Mouse (Mus musculus): Measurements from ENCODE around the gene Lrrc63. TPM values are rescaled to one million over a fixed set of nuclear protein-coding genes. Genes with fewer than 3 reads are reported as not detected.
A peak's percentile ranks its signal among the peaks of the same experiment; 100 is the strongest.

Gene Lrrc63
- polyA plus RNA-seq (2015; fragmentation: Nextera tagmentation; extraction: Ambion mirVana): 0.07 TPM in 2 replicates

DNA sequence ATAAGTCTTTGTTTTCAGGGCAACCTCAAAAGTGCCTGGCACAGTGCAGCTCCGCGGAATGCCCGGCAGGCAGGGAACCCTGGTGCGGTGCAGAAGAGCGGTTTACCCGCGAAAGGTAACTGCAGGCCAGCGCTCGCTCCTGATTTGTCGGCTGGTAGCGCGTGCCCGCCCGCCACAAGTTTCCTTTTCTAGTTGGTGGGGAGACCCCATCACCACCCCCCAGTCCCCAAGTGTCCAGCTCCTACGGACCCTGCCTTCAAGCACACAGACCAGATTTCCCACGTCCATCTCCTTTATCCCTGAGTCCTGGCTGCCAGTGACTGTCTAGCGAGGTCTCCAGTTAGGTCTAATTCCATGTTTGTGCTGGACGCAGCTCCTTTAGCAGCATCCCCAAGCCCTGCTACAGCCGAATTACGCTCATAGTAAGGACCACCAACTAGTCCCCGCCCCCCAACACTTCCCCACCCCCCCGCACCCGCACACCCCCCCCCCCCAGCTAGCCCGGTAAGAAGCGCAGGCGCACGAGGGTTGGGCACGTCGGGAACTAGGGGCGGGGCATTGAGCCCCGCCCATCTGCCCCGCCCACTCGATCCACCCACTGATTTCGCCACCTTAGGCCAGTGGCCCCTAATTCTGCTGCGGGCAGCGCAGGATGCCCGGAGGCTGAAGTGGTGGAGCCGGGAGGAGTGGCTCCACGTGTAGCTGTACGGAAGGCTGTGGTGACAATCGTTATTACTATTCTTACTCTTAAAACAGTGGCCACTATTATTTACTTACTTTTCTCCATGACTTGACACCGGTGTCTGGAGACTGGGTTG, at the start of gene Lrrc63, which contains the start of gene Lcp1:
Gene Lrrc63, minus strand, starts transcription at position 381 of the 818 bp plus-strand sequence.
Gene Lcp1, plus strand, starts transcription at position 601 of the 818 bp plus-strand sequence.
- no peaks in the 10 kb centered on the region for H3K9me3 ChIP-seq (replicated peaks; ENCODE audit: control insufficient read depth, low read length)
- WGBS: under 1% methylated on average over 35 of the region's 42 CpGs
- H3K4me2 ChIP-seq (ENCODE audit: low read depth, low read length): peak within 1 kb of the TSS; percentile 87
- H3K4me1 ChIP-seq (ENCODE audit: control insufficient read depth, insufficient read depth, low read length): peaks cover 4% of the 10 kb centered on the region; the same call in 1 of the 2 replicates
- H3K9ac ChIP-seq (ENCODE audit: low read length): peak within 1 kb of the TSS; percentile 64
- peak within 1 kb of the TSS; percentile 48 for H3K27ac ChIP-seq (ENCODE audit: low read length)
- peak within 1 kb of the TSS; percentile 62 for H3K4me3 ChIP-seq (ENCODE audit: low read length)
- peak; percentile 95 for ATAC-seq (replicated peaks; ENCODE audit: extremely low read depth, insufficient read depth, low FRiP score)
- H3K36me3 ChIP-seq (ENCODE audit: control insufficient read depth, insufficient read depth): no peaks in the 10 kb centered on the region
- 0 out of 2 replicates have a peak, but pooled peaks cover 2% of the 10 kb centered on the region for H3K27me3 ChIP-seq (ENCODE audit: control insufficient read depth, insufficient read depth, low read length)

DNA sequence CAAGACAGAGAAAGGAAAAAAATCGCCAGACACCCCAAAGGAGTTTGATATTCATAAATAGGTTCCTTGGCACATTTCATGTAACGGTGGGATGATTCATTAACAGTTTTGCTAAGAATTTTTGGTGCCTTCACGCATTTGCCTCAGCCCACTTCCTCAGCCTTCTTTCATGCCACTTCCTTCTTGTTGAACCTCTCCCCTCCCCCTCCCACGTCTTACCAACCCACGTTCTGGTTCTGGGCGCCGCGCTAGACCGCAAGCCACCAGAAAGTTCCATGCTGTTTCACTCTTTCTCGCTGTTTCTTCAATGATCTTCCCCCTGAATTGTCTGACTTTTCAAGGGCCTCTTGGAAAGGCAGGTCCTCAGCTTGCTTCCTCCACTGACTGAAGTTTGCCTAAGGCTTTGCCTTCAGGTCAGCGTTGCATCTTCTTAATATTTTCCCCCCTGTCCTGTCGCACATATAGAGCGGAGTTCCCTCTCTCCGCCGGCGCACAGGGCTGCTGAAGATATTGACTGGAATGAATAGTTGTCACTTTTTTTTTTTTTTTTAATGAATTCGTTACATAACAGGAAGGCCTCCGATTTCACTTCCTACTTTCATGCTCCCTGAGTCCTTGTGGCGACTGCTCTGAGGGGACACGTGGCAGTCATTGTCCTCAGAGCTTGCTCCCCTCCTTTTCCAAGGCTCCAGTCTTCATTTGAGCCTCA, 48.7 kb upstream of the Lrrc63 start:
- peak overlapping the region; percentile 34 for H3K4me3 ChIP-seq (ENCODE audit: low read length)
- peak overlapping the region; percentile 75 for H3K27ac ChIP-seq (ENCODE audit: low read length)

DNA sequence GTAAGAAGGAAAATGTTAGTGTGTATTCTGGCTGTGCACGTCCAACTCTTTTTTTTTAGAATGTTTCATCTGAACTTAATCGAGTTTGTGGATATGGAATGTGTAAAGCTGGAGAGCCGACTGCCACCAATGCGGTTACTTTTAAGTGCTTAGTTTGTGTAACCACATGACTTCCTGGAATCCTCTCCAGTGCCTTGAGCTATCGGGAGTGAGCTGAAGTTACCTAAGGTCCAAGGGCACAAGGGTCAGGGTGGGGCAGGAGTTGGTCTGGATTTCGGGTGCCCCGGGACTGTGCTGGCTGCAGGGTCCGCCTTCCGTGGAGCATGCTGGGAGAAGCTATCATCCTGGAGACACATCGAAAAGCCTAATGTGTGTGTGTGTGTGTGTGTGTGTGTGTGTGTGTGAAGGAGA, 48.1 kb upstream of the Lrrc63 start:
- peak overlapping the region; percentile 34 for H3K4me3 ChIP-seq (ENCODE audit: low read length)
- no peaks in the 10 kb centered on the region for H3K9me3 ChIP-seq (replicated peaks; ENCODE audit: control insufficient read depth, low read length)
- H3K27ac ChIP-seq (ENCODE audit: low read length): peak overlapping the region; percentile 69
- H3K27me3 ChIP-seq (ENCODE audit: control insufficient read depth, insufficient read depth, low read length): no peaks in the 10 kb centered on the region
- 0 out of 2 replicates have a peak, but pooled peaks cover 3% of the 10 kb centered on the region for H3K4me1 ChIP-seq (ENCODE audit: control insufficient read depth, insufficient read depth, low read length)
- peak; percentile 35; the same call in 1 of the 2 replicates for ATAC-seq (replicated peaks; ENCODE audit: extremely low read depth, insufficient read depth, low FRiP score)
- H3K9ac ChIP-seq (ENCODE audit: low read length): peak overlapping the region; percentile 57
- no peaks in the 10 kb centered on the region for H3K36me3 ChIP-seq (ENCODE audit: control insufficient read depth, insufficient read depth)
- H3K4me2 ChIP-seq (ENCODE audit: low read depth, low read length): peak overlapping the region; percentile 47
- WGBS: 59% methylated on average over 10 of the region's 10 CpGs

More for the DNA sequence above, 48.7 kb upstream of the Lrrc63 start:
- Histone ChIP-seq H3K36me3 (ENCODE audit: control insufficient read depth, insufficient read depth) (no peaks in the 10 kb centered on the region), H3K4me1 (ENCODE audit: control insufficient read depth, insufficient read depth, low read length) (0 out of 2 replicates have a peak, but pooled peaks cover 3% of the 10 kb centered on the region), H3K9ac (ENCODE audit: low read length) (peak overlapping the region; percentile 57), H3K27me3 (ENCODE audit: control insufficient read depth, insufficient read depth, low read length) (no peaks in the 10 kb centered on the region), H3K4me2 (ENCODE audit: low read depth, low read length) (peak overlapping the region; percentile 47), H3K9me3 (replicated peaks; ENCODE audit: control insufficient read depth, low read length) (no peaks in the 10 kb centered on the region)
- 76% methylated on average over 20 of the region's 20 CpGs for WGBS
- no peak for ATAC-seq (replicated peaks; ENCODE audit: extremely low read depth, insufficient read depth, low FRiP score)

DNA sequence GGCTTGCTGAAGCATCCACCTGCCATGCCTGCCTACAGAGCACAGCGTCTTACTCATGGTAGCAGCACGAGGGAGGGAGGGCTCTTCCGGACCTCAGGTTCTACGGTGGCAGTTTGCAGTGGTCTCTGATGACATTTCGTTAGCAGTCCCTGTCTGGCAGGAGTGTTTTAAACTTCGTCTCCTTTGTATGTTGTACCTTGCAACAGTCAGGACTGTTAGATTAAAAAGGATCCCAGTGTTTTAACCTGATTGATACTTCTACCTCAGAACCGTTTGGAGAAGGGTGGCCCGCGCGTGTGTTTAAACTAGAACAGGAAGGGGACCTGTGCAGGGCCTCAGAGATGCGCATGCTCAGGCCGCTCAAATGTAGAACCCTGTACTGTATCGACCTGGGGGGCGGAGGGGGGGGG, 47.7 kb upstream of the Lrrc63 start:
- Histone ChIP-seq H3K27me3 (ENCODE audit: control insufficient read depth, insufficient read depth, low read length) (no peaks in the 10 kb centered on the region), H3K9ac (ENCODE audit: low read length) (no peak overlapping the region; the same call in 1 of the 2 replicates), H3K27ac (ENCODE audit: low read length) (peak overlapping the region; percentile 69), H3K4me1 (ENCODE audit: control insufficient read depth, insufficient read depth, low read length) (0 out of 2 replicates have a peak, but pooled peaks cover 3% of the 10 kb centered on the region), H3K9me3 (replicated peaks; ENCODE audit: control insufficient read depth, low read length) (no peaks in the 10 kb centered on the region), H3K4me2 (ENCODE audit: low read depth, low read length) (peak overlapping the region; percentile 47), H3K4me3 (ENCODE audit: low read length) (peak overlapping the region; percentile 34), H3K36me3 (ENCODE audit: control insufficient read depth, insufficient read depth) (no peaks in the 10 kb centered on the region)
- ATAC-seq (replicated peaks; ENCODE audit: extremely low read depth, insufficient read depth, low FRiP score): no peak
- WGBS: 71% methylated on average over 14 of the region's 14 CpGs

DNA sequence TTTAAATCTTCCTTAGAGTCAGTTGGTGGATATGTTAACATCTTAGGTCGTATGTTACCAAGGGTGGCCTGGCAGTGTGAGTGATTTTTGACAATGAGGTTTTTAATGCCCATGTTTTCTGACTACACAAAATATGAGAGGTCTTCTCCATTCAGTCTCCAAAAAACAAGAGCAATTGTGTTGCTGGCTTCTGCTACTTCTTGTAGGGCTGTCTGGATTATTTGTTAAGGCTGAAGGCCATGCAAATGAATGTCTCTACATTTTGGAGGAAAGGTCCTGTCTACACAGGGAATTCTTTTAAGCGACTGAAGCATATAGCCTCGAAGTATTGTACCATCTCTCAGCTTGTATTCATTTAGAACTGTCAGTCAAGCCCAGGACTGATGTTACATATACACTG, 46.7 kb upstream of the Lrrc63 start:
- Histone ChIP-seq H3K4me1 (ENCODE audit: control insufficient read depth, insufficient read depth, low read length) (0 out of 2 replicates have a peak, but pooled peaks cover 3% of the 10 kb centered on the region), H3K36me3 (ENCODE audit: control insufficient read depth, insufficient read depth) (no peaks in the 10 kb centered on the region), H3K27me3 (ENCODE audit: control insufficient read depth, insufficient read depth, low read length) (no peaks in the 10 kb centered on the region), H3K27ac (ENCODE audit: low read length) (peak overlapping the region; percentile 52; the same call in 1 of the 2 replicates), H3K9me3 (replicated peaks; ENCODE audit: control insufficient read depth, low read length) (no peaks in the 10 kb centered on the region), H3K4me2 (ENCODE audit: low read depth, low read length) (peak overlapping the region; percentile 23; the same call in 1 of the 2 replicates), H3K4me3 (ENCODE audit: low read length) (no peak overlapping the region), H3K9ac (ENCODE audit: low read length) (no peak overlapping the region)
- 79% methylated on average over 3 of the region's 3 CpGs for whole genome bisulfite sequencing
- no peak for ATAC-seq (replicated peaks; ENCODE audit: extremely low read depth, insufficient read depth, low FRiP score)

DNA sequence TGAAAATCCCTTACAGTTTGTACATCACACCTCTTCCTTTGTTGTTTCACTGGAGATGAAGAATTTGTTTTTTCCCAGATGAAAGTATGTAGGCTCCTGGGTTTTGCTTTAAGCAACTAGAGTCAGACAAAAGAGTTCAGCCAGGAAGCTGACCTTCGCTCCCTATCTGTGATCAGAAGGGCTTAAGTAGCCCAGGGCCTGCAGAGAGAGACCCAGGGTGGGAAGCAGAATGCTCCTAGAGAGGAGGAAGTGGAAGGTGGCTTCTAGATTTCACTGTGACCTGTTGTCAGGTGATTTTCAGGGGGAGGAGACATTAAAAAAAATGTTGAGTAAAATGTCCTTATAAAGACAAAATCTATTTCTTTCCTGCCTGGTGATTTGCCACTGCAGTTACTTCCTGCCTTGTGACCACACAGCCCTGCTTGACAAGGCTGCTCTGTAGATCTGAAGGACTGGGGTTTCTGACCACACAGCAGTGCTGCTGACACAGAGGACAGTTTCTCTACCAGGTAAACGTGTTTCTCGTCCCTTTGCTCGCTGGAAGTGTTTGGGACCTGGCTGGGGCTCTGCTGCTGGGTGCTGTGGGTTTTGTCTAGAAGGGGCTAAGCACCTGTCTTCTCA, 45.9 kb upstream of the Lrrc63 start:
- no peak overlapping the region; the same call in 1 of the 2 replicates for H3K4me3 ChIP-seq (ENCODE audit: low read length)
- H3K27me3 ChIP-seq (ENCODE audit: control insufficient read depth, insufficient read depth, low read length): no peaks in the 10 kb centered on the region
- H3K27ac ChIP-seq (ENCODE audit: low read length): peak overlapping the region; percentile 62
- WGBS: 49% methylated on average over 4 of the region's 4 CpGs
- no peaks in the 10 kb centered on the region for H3K36me3 ChIP-seq (ENCODE audit: control insufficient read depth, insufficient read depth)
- ATAC-seq (replicated peaks; ENCODE audit: extremely low read depth, insufficient read depth, low FRiP score): peak; percentile 22; the same call in 1 of the 2 replicates
- H3K4me1 ChIP-seq (ENCODE audit: control insufficient read depth, insufficient read depth, low read length): 0 out of 2 replicates have a peak, but pooled peaks cover 3% of the 10 kb centered on the region
- no peak overlapping the region for H3K4me2 ChIP-seq (ENCODE audit: low read depth, low read length)
- H3K9me3 ChIP-seq (replicated peaks; ENCODE audit: control insufficient read depth, low read length): no peaks in the 10 kb centered on the region
- H3K9ac ChIP-seq (ENCODE audit: low read length): no peak overlapping the region

DNA sequence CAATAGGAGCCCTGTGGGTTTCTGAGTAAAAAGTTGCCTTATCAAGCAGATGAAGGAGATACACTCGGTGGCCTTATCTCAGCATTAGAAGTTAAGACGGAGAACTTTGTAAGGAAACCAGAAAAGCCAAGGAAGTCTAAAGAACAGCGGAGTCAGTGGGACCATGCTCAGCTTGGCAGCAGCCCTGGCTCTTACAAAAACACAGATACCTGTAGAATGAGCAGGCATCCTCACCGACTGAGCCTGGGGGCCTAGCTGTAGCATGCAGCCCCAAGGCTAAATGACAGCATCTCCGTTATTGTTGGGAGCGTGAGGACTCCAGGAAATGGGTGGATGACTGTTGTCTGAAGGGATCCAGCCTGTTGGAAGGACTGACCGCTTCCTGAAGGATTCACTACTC, 45.1 kb upstream of the Lrrc63 start:
- ATAC-seq (replicated peaks; ENCODE audit: extremely low read depth, insufficient read depth, low FRiP score): no peak
- no peaks in the 10 kb centered on the region for H3K36me3 ChIP-seq (ENCODE audit: control insufficient read depth, insufficient read depth)
- no peak overlapping the region for H3K9ac ChIP-seq (ENCODE audit: low read length)
- H3K4me2 ChIP-seq (ENCODE audit: low read depth, low read length): no peak overlapping the region
- H3K27me3 ChIP-seq (ENCODE audit: control insufficient read depth, insufficient read depth, low read length): no peaks in the 10 kb centered on the region
- no peaks in the 10 kb centered on the region for H3K9me3 ChIP-seq (replicated peaks; ENCODE audit: control insufficient read depth, low read length)
- H3K4me3 ChIP-seq (ENCODE audit: low read length): no peak overlapping the region
- peak overlapping the region; percentile 62; the same call in 1 of the 2 replicates for H3K27ac ChIP-seq (ENCODE audit: low read length)
- 52% methylated on average over 7 of the region's 7 CpGs for WGBS
- H3K4me1 ChIP-seq (ENCODE audit: control insufficient read depth, insufficient read depth, low read length): peaks cover 5% of the 10 kb centered on the region; the same call in 1 of the 2 replicates

DNA sequence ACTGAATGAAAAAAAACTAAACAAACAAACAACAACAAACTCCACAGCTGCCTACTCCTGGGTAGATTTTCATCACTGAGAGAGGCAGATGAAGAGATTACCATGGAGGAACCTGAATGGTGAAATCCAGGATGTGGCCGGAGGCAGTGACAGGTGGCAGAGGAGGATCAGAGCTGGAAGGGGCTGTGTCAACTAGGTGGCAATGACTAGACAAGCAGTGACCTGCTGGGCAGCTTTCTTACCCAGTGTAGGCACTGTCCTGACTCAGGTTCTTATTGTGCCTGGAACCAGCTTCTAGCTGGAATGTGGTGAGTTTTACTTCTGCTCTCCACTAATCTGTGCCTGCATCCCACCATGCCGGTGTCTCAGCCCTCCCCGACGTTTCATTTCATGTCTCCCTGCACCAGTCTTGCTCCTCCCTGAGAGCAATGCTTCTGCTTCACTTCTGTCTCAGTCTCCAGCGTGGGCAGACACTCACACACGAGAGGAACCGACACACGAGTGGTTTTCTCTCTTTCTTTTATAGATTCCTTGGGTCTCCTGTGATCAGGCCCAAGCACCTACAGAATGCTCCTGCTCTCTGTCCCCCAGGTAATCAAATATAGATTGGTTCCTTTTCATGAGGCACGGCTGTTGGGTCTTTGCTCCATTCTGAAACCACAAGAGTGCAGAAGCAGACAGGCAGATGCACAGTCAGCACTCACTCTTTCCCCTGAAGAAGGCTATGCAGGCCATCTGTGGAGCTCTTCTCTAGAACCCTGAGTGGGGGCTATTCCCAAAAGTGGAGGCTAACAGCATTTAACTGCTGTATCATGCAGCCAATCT, 44.3 kb upstream of the Lrrc63 start:
- no peak for ATAC-seq (replicated peaks; ENCODE audit: extremely low read depth, insufficient read depth, low FRiP score)
- no peak overlapping the region for H3K4me3 ChIP-seq (ENCODE audit: low read length)
- H3K9me3 ChIP-seq (replicated peaks; ENCODE audit: control insufficient read depth, low read length): no peaks in the 10 kb centered on the region
- peaks cover 11% of the 10 kb centered on the region; the same call in 1 of the 2 replicates for H3K4me1 ChIP-seq (ENCODE audit: control insufficient read depth, insufficient read depth, low read length)
- 73% methylated on average over 9 of the region's 9 CpGs for WGBS
- no peaks in the 10 kb centered on the region for H3K36me3 ChIP-seq (ENCODE audit: control insufficient read depth, insufficient read depth)
- H3K4me2 ChIP-seq (ENCODE audit: low read depth, low read length): no peak overlapping the region
- no peaks in the 10 kb centered on the region for H3K27me3 ChIP-seq (ENCODE audit: control insufficient read depth, insufficient read depth, low read length)
- peak overlapping the region; percentile 19; the same call in 1 of the 2 replicates for H3K27ac ChIP-seq (ENCODE audit: low read length)
- no peak overlapping the region for H3K9ac ChIP-seq (ENCODE audit: low read length)

Data from heart, embryonic 16.5 days (tissue).